Mouse (Mus musculus) heart, embryonic 14.5 days (tissue): ENCODE data around the gene Rmnd5b. TPM values are rescaled to one million over a fixed set of nuclear protein-coding genes. Genes with fewer than 3 reads are reported as not detected.
"Not testable (repeated sequence)": the region's sequence is repeated elsewhere in the genome, so short reads cannot be mapped to it uniquely, and the experiment has no call there.

Source experiments
- ATAC-seq: fragments of 200-750 bp; cut with Nextera tagmentation; 2 replicates; pipeline ENCODE4 v1.8.0; 2017; ENCODE audit warnings: low read depth, moderate TSS enrichment; ENCODE audit not compliant: insufficient number of reproducible peaks, insufficient read depth, low FRiP score
- H3K27ac ChIP-seq, 2 experiments: fragments of 200-500 bp in 1 of 2; fragments of 300-500 bp in 1 of 2; sonication (generic) in 1 of 2; replicated peaks in 1 of 2; 2 replicates each; pipeline ENCODE4 v1.5.1; 2012 to 2014; ENCODE audit warnings: low read depth in 2 of 2, low read length in 2 of 2, control low read depth in 1 of 2, mild to moderate bottlenecking in 1 of 2, mixed read lengths in 1 of 2; ENCODE audit not compliant: control insufficient read depth in 1 of 2, insufficient read depth in 1 of 2
- H3K27me3 ChIP-seq: fragments of 300-500 bp; sonication (generic); 2 replicates; pipeline ENCODE4 v1.6.1; 2014; ENCODE audit warnings: mild to moderate bottlenecking, low read length, control low read depth; ENCODE audit not compliant: control insufficient read depth, insufficient read depth
- H3K36me3 ChIP-seq: fragments of 300-500 bp; sonication (generic); 2 replicates; pipeline ENCODE4 v1.6.1; 2014; ENCODE audit warnings: mild to moderate bottlenecking, control low read depth, low read length, mixed read lengths; ENCODE audit not compliant: control insufficient read depth, insufficient read depth
- H3K4me1 ChIP-seq, 2 experiments: fragments of 200-500 bp in 1 of 2; fragments of 300-500 bp in 1 of 2; sonication (generic) in 1 of 2; 2 replicates each; pipeline ENCODE4 v1.6.1; 2012 to 2014; ENCODE audit warnings: low read length in 2 of 2, control low read depth in 1 of 2, mixed read lengths in 1 of 2; ENCODE audit not compliant: control insufficient read depth in 2 of 2, insufficient read depth in 2 of 2
- H3K4me2 ChIP-seq: fragments of 300-500 bp; sonication (generic); 2 replicates; pipeline ENCODE4 v1.6.1; 2014; ENCODE audit warnings: mild to moderate bottlenecking, low read length
- H3K4me3 ChIP-seq, 2 experiments: fragments of 200-500 bp in 1 of 2; fragments of 300-500 bp in 1 of 2; sonication (generic) in 1 of 2; 2 replicates each; pipeline ENCODE4 v1.5.1; 2012 to 2014; ENCODE audit warnings: low read length in 2 of 2, mild to moderate bottlenecking in 2 of 2, control low read depth in 1 of 2, low read depth in 1 of 2, moderate library complexity in 1 of 2; ENCODE audit not compliant: control insufficient read depth in 1 of 2, insufficient read depth in 1 of 2
- H3K9ac ChIP-seq: fragments of 300-500 bp; sonication (generic); 2 replicates; pipeline ENCODE4 v1.6.1; 2014; ENCODE audit warnings: mild to moderate bottlenecking, low read length
- H3K9me3 ChIP-seq: fragments of 300-500 bp; sonication (generic); 2 replicates; pipeline ENCODE4 v1.6.1; 2016; ENCODE audit warnings: low read length, control low read depth; ENCODE audit not compliant: control insufficient read depth
- WGBS: fragments of 180-500 bp; shearing (Covaris S2); extraction: QIAGEN DNeasy Blood & Tissue Kit; methylation state at CpG from one replicate; pipeline ENCODE4 v1.1.7; 2014; 5-methylcytosine and 5-hydroxymethylcytosine counted together
- polyA plus RNA-seq: library from polyadenylated mRNA; unstranded; fragments of >200 nt; fragmentation: Nextera tagmentation; extraction: Ambion mirVana; gene quantifications from 2 replicates; pipeline ENCODE4 v1.2.1, GENCODE M21; 2014

Rmnd5b gene
- polyA plus RNA-seq, 1 experiment from 2014 or later, result 32.1 TPM

DNA sequence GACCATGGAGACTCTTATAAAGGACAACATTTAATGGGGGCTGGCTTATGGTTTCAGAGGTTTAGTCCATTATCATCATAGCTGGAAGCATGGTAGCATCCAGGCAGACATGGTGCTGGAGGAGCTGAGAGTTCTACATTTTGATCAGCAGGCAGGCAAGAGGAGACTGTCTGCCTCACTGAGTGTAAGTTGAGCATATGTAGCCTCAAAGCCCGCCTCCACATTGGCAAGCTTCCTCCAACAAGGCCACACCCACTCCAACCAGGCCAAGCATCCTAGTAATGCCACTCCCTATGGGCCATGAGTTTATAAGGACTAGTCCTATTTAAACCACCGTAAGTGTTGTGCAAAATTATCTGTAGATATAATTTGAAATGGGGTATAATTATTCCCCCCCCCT lies 35.7 kb upstream of the Rmnd5b start:
- no peaks in the 10 kb centered on the region for H3K4me1 ChIP-seq
- no peaks in the 10 kb centered on the region for H3K9me3 ChIP-seq
- H3K27ac ChIP-seq, result no peak overlapping the region
- no peak overlapping the region for H3K4me3 ChIP-seq
- no peak for ATAC-seq
- H3K27me3 ChIP-seq, result no peaks in the 10 kb centered on the region
- no peaks in the 10 kb centered on the region for H3K36me3 ChIP-seq
- 62% methylated on average over 2 of the region's 2 CpGs for WGBS
- H3K4me2 ChIP-seq, result no peak overlapping the region
- no peak overlapping the region for H3K9ac ChIP-seq

DNA sequence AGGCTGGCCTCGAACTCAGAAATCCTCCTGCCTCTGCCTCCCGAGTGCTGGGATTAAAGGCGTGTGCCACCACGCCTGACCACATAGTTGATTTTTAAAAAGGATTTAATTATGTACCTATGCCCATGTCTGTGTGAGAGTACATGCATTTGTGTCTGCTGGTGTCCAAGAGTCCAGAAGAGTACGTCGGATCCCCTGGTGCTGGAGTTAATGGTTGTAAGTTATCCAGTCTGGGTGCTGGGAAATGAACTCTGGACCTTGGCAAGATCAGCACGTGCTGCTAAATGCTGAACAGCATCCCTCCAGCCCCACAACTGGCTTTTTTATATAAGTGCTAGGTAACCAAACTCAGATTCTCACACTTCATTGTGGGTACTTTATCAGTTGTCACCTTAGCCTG lies 35.1 kb upstream of the Rmnd5b start:
- no peaks in the 10 kb centered on the region for H3K9me3 ChIP-seq
- 84% methylated on average over 7 of the region's 7 CpGs for WGBS
- no peaks in the 10 kb centered on the region for H3K4me1 ChIP-seq
- ATAC-seq, result no peak
- no peak overlapping the region for H3K4me2 ChIP-seq
- H3K9ac ChIP-seq, result no peak overlapping the region
- no peaks in the 10 kb centered on the region for H3K36me3 ChIP-seq
- no peaks in the 10 kb centered on the region for H3K27me3 ChIP-seq
- H3K27ac ChIP-seq, result no peak overlapping the region
- H3K4me3 ChIP-seq, result no peak overlapping the region

DNA sequence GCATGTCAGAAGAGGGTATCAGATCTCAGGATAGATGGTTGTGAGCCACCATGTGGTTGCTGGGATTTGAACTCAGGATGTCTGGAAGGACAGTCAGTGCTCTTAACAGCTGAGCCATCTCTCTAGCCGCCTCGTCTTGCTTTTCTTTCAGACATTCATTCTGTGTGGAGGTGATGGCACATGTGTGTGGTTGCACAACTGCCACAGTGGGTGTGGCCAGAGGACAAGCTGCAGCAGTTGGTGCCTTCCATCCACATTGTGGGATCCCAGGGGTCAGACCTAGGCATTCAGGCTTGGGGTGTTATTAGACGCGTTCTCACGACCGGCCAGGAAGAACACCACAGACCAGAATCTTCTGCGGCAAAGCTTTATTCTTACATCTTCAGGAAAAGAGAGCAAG lies 29.1 kb upstream of the Rmnd5b start:
- H3K4me1 ChIP-seq, H3K27me3 ChIP-seq, H3K36me3 ChIP-seq, H3K9me3 ChIP-seq, H3K9ac ChIP-seq, ATAC-seq, H3K27ac ChIP-seq, H3K4me2 ChIP-seq, H3K4me3 ChIP-seq: not testable (repeated sequence)
- 90% methylated on average over 7 of the region's 7 CpGs for WGBS

DNA sequence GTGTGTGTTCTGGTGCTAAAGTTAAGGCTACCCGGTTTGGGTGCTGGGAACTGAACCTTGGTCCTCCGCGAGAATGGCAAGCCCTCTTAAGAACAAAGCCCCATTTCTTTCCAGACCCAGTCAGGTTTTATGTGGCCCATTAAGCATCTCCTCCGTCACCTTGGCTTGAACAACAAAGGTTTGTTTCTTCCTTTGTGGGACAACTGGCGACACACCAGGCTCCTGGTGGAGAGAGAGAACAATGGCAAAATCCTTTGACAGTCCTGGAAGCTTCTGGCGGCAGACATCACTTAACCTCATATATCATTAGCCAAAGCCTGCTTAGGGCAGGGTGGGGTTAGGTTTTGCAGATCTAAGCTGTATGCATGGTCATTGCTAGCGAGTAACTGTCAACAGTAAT lies 26.9 kb upstream of the Rmnd5b start:
- H3K4me1 ChIP-seq, result peaks cover 3 to 10% of the 10 kb centered on the region in 2 experiments; a peak in 3 of 4 replicates
- no peaks in the 10 kb centered on the region for H3K9me3 ChIP-seq
- H3K27ac ChIP-seq, result no peak overlapping the region
- H3K4me3 ChIP-seq, result no peak overlapping the region
- no peak overlapping the region for H3K4me2 ChIP-seq
- no peaks in the 10 kb centered on the region for H3K36me3 ChIP-seq
- ATAC-seq, result no peak
- H3K27me3 ChIP-seq, result no peaks in the 10 kb centered on the region
- WGBS, result 84% methylated on average over 7 of the region's 7 CpGs
- no peak overlapping the region for H3K9ac ChIP-seq

DNA sequence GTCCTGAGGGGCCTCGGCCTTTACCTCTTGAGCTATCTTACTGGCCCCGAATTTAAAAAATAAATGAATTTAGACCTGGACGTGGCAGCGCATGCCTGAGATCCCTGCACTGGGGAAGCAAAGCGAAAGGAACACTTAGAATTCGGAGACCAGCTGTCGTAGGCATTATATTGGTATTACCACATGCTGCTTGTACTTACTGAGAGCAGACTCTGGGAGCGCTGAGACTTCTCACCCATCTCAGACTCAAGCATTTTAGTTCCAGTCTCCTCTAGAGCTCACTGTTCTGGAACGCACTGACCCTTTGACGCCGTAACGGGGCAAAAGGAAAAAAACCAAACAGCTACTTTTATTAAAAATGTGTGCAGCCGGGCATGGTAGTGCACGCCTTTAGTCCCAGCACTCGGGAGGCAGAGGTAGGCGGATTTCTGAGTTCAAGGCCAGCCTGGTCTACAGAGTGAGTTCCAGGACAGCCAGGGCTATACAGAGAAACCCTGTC lies 26.2 kb upstream of the Rmnd5b start:
- Histone ChIP-seq H3K4me2 (no peak overlapping the region), H3K4me3 (no peak overlapping the region), H3K9me3 (no peaks in the 10 kb centered on the region), H3K27ac (no peak overlapping the region), H3K36me3 (no peaks in the 10 kb centered on the region), H3K9ac (no peak overlapping the region), H3K27me3 (no peaks in the 10 kb centered on the region), H3K4me1 (peaks cover 3 to 10% of the 10 kb centered on the region in 2 experiments; a peak in 3 of 4 replicates)
- ATAC-seq, result no peak
- WGBS, result 83% methylated on average over 16 of the region's 16 CpGs

DNA sequence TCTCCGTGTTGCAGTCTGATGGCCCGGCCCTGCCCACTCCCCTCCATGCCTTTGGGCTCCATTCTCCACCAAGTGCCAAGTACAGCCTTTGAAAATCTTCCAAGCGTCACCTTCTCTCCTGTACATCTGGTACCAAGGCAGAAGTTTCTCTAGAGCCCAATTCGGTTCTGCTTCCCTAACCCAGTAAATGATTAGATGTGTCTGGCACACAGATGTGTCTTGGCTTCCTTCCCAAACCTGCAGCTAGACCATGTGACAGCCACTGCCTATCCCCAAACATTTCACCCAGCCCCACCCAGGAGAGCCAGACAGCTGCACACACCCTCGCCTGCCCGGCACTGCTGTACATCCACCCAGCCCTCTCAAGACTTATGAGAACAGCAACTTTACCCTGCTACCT lies 23.0 kb upstream of the Rmnd5b start:
- H3K27ac ChIP-seq, result no peak overlapping the region
- H3K9ac ChIP-seq, result no peak overlapping the region
- H3K4me1 ChIP-seq, result peaks cover 5 to 10% of the 10 kb centered on the region in 2 experiments; a peak in 3 of 4 replicates
- H3K27me3 ChIP-seq, result no peaks in the 10 kb centered on the region
- no peak for ATAC-seq
- 58% methylated on average over 6 of the region's 6 CpGs for WGBS
- H3K4me2 ChIP-seq, result no peak overlapping the region
- H3K4me3 ChIP-seq, result no peak overlapping the region
- H3K36me3 ChIP-seq, result no peaks in the 10 kb centered on the region
- H3K9me3 ChIP-seq, result no peaks in the 10 kb centered on the region

DNA sequence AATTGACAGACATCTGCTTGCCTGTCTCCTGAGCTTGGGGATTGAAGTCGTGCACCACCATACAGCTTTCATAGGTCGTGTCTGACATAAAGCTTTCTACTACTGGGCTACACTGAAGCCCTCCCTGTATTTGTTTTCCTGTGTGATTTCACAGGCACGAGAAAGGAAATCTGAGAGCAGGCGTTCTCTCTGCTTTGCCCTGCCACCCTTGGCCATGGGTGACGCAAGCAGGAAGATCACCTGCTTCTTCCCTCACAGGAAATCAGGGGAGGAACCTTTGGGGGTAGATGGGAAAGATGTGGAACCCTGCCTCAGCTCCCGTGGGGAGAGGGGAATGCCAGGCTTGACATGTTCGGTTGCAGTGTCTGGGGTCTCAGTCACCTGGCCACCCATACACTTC lies 22.6 kb upstream of the Rmnd5b start:
- Histone ChIP-seq H3K4me2 (no peak overlapping the region), H3K9me3 (no peaks in the 10 kb centered on the region), H3K9ac (no peak overlapping the region), H3K4me1 (peaks cover 5 to 10% of the 10 kb centered on the region in 2 experiments; a peak in 3 of 4 replicates), H3K27me3 (no peaks in the 10 kb centered on the region), H3K27ac (no peak overlapping the region), H3K36me3 (no peaks in the 10 kb centered on the region), H3K4me3 (no peak overlapping the region)
- no peak for ATAC-seq
- WGBS, result 54% methylated on average over 6 of the region's 7 CpGs

DNA sequence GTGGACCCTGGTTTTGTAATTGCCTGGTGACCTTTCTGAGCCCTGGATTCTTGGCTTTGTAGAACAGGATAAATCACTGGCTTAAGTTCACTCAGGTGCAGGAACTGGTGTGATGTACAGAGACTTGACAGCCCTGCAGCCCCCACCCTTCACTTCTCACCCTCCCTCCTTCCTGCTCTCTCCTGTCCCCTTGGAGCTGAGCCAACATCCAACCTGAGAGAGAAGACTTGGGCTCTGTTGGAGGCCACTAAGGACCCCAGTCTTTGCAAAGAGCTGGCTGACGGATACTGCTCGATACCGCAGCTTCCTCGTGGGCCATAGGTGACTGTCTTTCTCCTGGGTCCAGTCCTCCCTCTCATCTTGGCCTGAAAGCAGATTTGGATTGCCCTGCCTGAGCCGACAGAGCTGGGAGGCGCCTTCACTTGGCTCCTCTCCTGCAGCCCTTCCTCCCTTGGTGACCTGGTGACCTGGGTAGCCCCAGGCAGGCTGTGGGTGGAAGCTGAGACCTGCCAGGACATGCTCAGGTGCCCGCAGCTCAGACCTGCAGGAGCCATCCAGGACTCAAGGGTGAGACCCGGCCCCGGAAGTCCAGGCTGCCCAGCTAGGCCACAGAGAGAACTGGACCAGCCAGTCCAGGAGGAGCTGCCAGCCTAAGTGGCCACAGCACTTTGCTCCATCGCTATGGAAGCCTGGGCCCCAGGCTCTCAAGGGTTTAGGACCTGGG lies 21.3 kb upstream of the Rmnd5b start:
- Histone ChIP-seq H3K27me3 (no peaks in the 10 kb centered on the region), H3K9me3 (no peaks in the 10 kb centered on the region), H3K4me2 (no peak overlapping the region), H3K36me3 (no peaks in the 10 kb centered on the region), H3K4me3 (no peak overlapping the region), H3K27ac (no peak overlapping the region), H3K9ac (no peak overlapping the region; the same call in 1 of the 2 replicates), H3K4me1 (peaks cover 5 to 10% of the 10 kb centered on the region in 2 experiments; a peak in 3 of 4 replicates)
- ATAC-seq, result no peak
- WGBS, result 81% methylated on average over 10 of the region's 10 CpGs
